Mouse (Mus musculus): Measurements from ENCODE around the gene Jazf1. TPM values are rescaled to one million over a fixed set of nuclear protein-coding genes. Genes with fewer than 3 reads are reported as not detected.

The Jazf1 gene
- polyA plus RNA-seq, 1 experiment from 2014 or later, result 16.2 TPM

GRCm38 (mm10) chr6:52990816-52991215 is 77.6 kb downstream of the Jazf1 start:
- WGBS, result 83% methylated on average over 8 of the region's 8 CpGs
- no peak overlapping the region for H3K9ac ChIP-seq
- ATAC-seq, result no peak

GRCm38 (mm10) chr6:52987905-52988640 is 80.4 kb downstream of the Jazf1 start:
- 0 out of 2 replicates have a peak, but pooled peaks cover 2% of the 10 kb centered on the region for H3K27me3 ChIP-seq
- no peak overlapping the region for H3K4me2 ChIP-seq
- no peaks in the 10 kb centered on the region for H3K4me1 ChIP-seq
- no peak overlapping the region for H3K9ac ChIP-seq
- no peak overlapping the region for H3K4me3 ChIP-seq
- no peaks in the 10 kb centered on the region for H3K9me3 ChIP-seq (replicated peaks)
- ATAC-seq, result no peak
- H3K36me3 ChIP-seq (ENCODE audit: poor library complexity, severe bottlenecking), result no peaks in the 10 kb centered on the region
- 78% methylated on average over 6 of the region's 6 CpGs for WGBS
- no peak overlapping the region for H3K27ac ChIP-seq

More at GRCm38 (mm10) chr6:52990816-52991215, 77.6 kb downstream of the Jazf1 start:
- no peak overlapping the region for H3K4me3 ChIP-seq
- H3K4me2 ChIP-seq, result no peak overlapping the region
- 0 out of 2 replicates have a peak, but pooled peaks cover 2% of the 10 kb centered on the region for H3K27me3 ChIP-seq
- H3K9me3 ChIP-seq (replicated peaks), result no peaks in the 10 kb centered on the region
- H3K36me3 ChIP-seq (ENCODE audit: poor library complexity, severe bottlenecking), result no peaks in the 10 kb centered on the region
- H3K27ac ChIP-seq, result no peak overlapping the region
- H3K4me1 ChIP-seq, result no peaks in the 10 kb centered on the region

GRCm38 (mm10) chr6:52987391-52987790 is 81.0 kb downstream of the Jazf1 start:
- no peaks in the 10 kb centered on the region for H3K4me1 ChIP-seq
- ATAC-seq, result no peak
- no peak overlapping the region for H3K4me2 ChIP-seq
- no peaks in the 10 kb centered on the region for H3K9me3 ChIP-seq (replicated peaks)
- no peaks in the 10 kb centered on the region for H3K36me3 ChIP-seq (ENCODE audit: poor library complexity, severe bottlenecking)
- WGBS, result 56% methylated on average over 4 of the region's 4 CpGs
- no peak overlapping the region for H3K27ac ChIP-seq
- no peak overlapping the region for H3K9ac ChIP-seq
- H3K4me3 ChIP-seq, result no peak overlapping the region
- H3K27me3 ChIP-seq, result 0 out of 2 replicates have a peak, but pooled peaks cover 2% of the 10 kb centered on the region

DNA sequence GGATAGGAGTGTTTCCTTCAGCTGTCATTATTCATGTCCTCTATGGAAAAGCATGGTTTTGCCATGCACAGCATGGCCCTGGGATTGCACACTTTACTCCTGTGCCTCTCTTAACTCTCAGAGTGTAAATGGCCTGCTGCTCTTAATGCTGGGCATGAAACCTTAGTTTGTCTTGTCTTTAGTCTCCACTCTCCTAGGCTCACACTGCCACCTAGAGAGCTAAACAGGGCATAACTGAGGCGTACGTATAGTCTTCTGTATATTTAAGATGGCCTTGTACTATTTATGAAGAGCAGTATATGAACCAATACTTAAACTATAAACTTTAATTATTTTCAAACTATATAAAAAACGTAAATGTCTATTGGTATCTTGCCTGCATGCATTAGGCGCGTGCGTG is 86.3 kb downstream of the Jazf1 start:
- Histone ChIP-seq H3K36me3 (ENCODE audit: poor library complexity, severe bottlenecking) (no peaks in the 10 kb centered on the region), H3K9me3 (replicated peaks) (no peaks in the 10 kb centered on the region), H3K4me3 (no peak overlapping the region), H3K9ac (no peak overlapping the region), H3K4me2 (no peak overlapping the region), H3K27me3 (no peaks in the 10 kb centered on the region), H3K4me1 (no peaks in the 10 kb centered on the region), H3K27ac (no peak overlapping the region)
- 88% methylated on average over 6 of the region's 6 CpGs for WGBS
- no peak for ATAC-seq

- Histone ChIP-seq H3K4me1 (no peaks in the 10 kb centered on the region), H3K4me3 (no peak overlapping the region), H3K27me3 (no peaks in the 10 kb centered on the region), H3K9me3 (replicated peaks) (no peaks in the 10 kb centered on the region), H3K9ac (no peak overlapping the region), H3K36me3 (ENCODE audit: poor library complexity, severe bottlenecking) (no peaks in the 10 kb centered on the region), H3K27ac (no peak overlapping the region), H3K4me2 (no peak overlapping the region)
- ATAC-seq, result no peak
- WGBS, result 96% methylated on average over 6 of the region's 6 CpGs
Measured at GRCm38 (mm10) chr6:52979503-52979902, 88.9 kb downstream of the Jazf1 start.

GRCm38 (mm10) chr6:52973351-52973750 is 95.1 kb downstream of the Jazf1 start:
- Histone ChIP-seq H3K9me3 (replicated peaks) (no peaks in the 10 kb centered on the region), H3K4me2 (no peak overlapping the region), H3K4me1 (no peaks in the 10 kb centered on the region), H3K27ac (no peak overlapping the region), H3K27me3 (no peaks in the 10 kb centered on the region), H3K9ac (no peak overlapping the region), H3K4me3 (no peak overlapping the region), H3K36me3 (ENCODE audit: poor library complexity, severe bottlenecking) (no peaks in the 10 kb centered on the region)
- no peak for ATAC-seq
- 73% methylated on average over 5 of the region's 5 CpGs for WGBS

GRCm38 (mm10) chr6:52972138-52972537 is 96.3 kb downstream of the Jazf1 start:
- H3K9me3 ChIP-seq (replicated peaks), result no peaks in the 10 kb centered on the region
- H3K27ac ChIP-seq, result no peak overlapping the region
- no peak for ATAC-seq
- 74% methylated on average over 7 of the region's 7 CpGs for WGBS
- H3K4me2 ChIP-seq, result no peak overlapping the region
- no peak overlapping the region for H3K9ac ChIP-seq
- H3K4me1 ChIP-seq, result peaks cover 8% of the 10 kb centered on the region; the same call in 1 of the 2 replicates
- no peak overlapping the region for H3K4me3 ChIP-seq
- no peaks in the 10 kb centered on the region for H3K36me3 ChIP-seq (ENCODE audit: poor library complexity, severe bottlenecking)
- no peaks in the 10 kb centered on the region for H3K27me3 ChIP-seq

DNA sequence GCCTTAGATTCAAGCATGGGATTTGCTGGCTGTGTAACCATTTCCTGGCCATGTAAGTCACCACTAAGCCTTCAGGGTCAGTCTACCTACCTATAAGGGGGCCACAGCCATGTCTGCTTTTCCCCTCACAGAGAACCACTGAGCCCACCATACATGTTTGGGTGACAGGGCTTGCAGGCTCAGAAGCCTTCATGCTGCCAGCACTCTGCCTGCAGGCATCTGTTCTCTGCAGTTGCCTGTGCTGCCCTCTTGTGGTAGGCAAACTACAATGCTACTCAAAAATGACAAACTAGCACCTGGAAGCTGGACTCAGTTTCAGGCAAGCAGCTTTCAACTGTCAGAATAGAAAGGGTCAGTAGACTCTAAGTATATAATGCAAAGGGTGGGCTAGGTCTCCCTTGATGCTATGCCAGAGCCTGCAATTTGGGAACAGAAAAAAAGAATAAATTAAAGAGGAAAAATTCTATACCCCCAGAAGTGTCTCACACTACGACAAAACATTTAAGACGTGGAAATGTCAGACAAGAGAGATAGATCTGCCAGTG is 98.6 kb downstream of the Jazf1 start:
- no peaks in the 10 kb centered on the region for H3K9me3 ChIP-seq (replicated peaks)
- no peak overlapping the region for H3K27ac ChIP-seq
- no peaks in the 10 kb centered on the region for H3K27me3 ChIP-seq
- H3K4me1 ChIP-seq, result peaks cover 22% of the 10 kb centered on the region; the same call in 1 of the 2 replicates
- 0 out of 2 replicates have a peak, but pooled peaks have one; percentile 58 for ATAC-seq
- 91% methylated on average over 2 of the region's 2 CpGs for WGBS
- no peak overlapping the region for H3K4me3 ChIP-seq
- no peaks in the 10 kb centered on the region for H3K36me3 ChIP-seq (ENCODE audit: poor library complexity, severe bottlenecking)
- no peak overlapping the region for H3K9ac ChIP-seq
- H3K4me2 ChIP-seq, result no peak overlapping the region

GRCm38 (mm10) chr6:52968346-52968891 is 100.0 kb downstream of the Jazf1 start:
- Histone ChIP-seq H3K4me2 (no peak overlapping the region), H3K4me3 (no peak overlapping the region), H3K9ac (no peak overlapping the region), H3K27ac (no peak overlapping the region), H3K36me3 (ENCODE audit: poor library complexity, severe bottlenecking) (no peaks in the 10 kb centered on the region), H3K4me1 (peaks cover 35% of the 10 kb centered on the region), H3K9me3 (replicated peaks) (no peaks in the 10 kb centered on the region), H3K27me3 (no peaks in the 10 kb centered on the region)
- WGBS, result 72% methylated on average over 12 of the region's 12 CpGs
- ATAC-seq, result no peak

DNA sequence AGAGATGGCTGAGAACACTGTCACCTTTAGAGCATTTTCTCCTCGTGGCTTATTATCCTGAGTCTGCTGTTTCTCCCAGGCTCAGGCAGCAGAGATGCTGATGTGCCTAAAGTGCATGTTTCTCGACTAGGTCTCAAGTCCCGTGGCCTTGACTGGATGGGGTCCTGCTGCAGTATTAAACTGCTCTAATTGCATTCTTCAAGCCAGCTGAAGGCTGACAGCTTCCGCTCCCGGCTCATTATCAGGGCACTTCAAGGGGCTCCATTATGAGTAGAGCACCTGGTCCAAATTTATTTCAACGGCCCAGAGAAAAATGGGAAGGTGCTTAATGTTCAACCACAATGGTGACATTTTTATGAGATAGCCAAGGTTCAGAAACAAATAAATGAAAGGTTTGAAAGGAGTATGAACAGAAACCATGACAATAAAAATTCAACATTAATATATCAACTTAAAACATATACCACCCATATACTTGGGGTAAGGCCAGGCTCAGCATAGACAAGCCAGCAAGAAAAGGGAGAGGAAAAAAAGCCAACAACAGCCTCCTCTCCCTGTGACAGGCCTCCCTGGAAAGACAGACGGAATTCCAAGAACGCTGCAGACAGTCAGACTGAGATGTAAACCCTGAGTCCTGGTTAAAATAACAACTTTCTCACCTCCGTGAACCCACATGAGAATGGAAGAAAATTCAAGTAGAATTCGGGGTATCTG is 100.7 kb downstream of the Jazf1 start:
- Histone ChIP-seq H3K27me3 (no peaks in the 10 kb centered on the region), H3K4me2 (no peak overlapping the region), H3K9me3 (replicated peaks) (no peaks in the 10 kb centered on the region), H3K9ac (no peak overlapping the region), H3K36me3 (ENCODE audit: poor library complexity, severe bottlenecking) (no peaks in the 10 kb centered on the region), H3K27ac (no peak overlapping the region), H3K4me1 (peaks cover 42% of the 10 kb centered on the region), H3K4me3 (no peak overlapping the region)
- 47% methylated on average over 10 of the region's 10 CpGs for WGBS
- no peak for ATAC-seq

DNA sequence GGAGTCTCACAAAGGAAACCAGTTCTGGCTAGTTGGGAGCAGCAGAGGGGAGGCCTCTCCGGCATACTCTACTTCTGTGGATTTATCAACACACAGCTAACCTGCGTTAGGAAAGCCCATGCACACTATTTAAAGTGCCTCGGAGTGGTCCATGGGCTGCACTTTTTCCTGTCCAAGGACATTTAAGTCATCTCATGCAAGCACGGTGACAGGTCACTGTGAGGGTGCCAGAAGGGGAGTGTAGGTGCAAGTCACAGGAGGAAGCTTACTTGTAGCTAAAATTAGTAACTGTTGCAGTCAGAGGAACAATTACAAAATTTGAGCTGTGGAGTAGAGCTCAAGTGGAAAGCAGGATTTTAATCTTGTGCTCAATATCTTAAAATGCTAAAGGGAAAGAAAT is 102.4 kb downstream of the Jazf1 start:
- ATAC-seq, result no peak
- H3K36me3 ChIP-seq (ENCODE audit: poor library complexity, severe bottlenecking), result no peaks in the 10 kb centered on the region
- 76% methylated on average over 4 of the region's 4 CpGs for WGBS

GRCm38 (mm10) chr6:52965340-52965739 is 103.1 kb downstream of the Jazf1 start:
- no peak overlapping the region for H3K4me3 ChIP-seq
- no peaks in the 10 kb centered on the region for H3K36me3 ChIP-seq (ENCODE audit: poor library complexity, severe bottlenecking)
- H3K9me3 ChIP-seq (replicated peaks), result no peaks in the 10 kb centered on the region
- H3K27ac ChIP-seq, result no peak overlapping the region
- ATAC-seq, result no peak
- H3K4me2 ChIP-seq, result no peak overlapping the region
- WGBS, result 59% methylated on average over 7 of the region's 7 CpGs
- H3K27me3 ChIP-seq, result no peaks in the 10 kb centered on the region
- peaks cover 48% of the 10 kb centered on the region for H3K4me1 ChIP-seq
- H3K9ac ChIP-seq, result no peak overlapping the region

More for the DNA sequence above, 102.4 kb downstream of the Jazf1 start:
- Histone ChIP-seq H3K9ac (no peak overlapping the region), H3K27ac (no peak overlapping the region), H3K4me2 (no peak overlapping the region), H3K27me3 (no peaks in the 10 kb centered on the region), H3K4me3 (no peak overlapping the region), H3K9me3 (replicated peaks) (no peaks in the 10 kb centered on the region), H3K4me1 (peaks cover 48% of the 10 kb centered on the region)
